ENCODE assay signal across 36 mouse cellular contexts in genomic region chr17:24349176-24349575, GRCm38 (mm10). TPM values are rescaled to one million over a fixed set of nuclear protein-coding genes. Genes with fewer than 3 reads are reported as not detected.
DNase-seq lines count a peak whose midpoint lies in the region; ATAC-seq lines count a peak whose summit lies in the region.
"Had no signal": no experiment of that assay in that cellular context is flagged by ENCODE, and none has a peak within 500 bp of the region (broad histone marks: within the 10 kb centered on the region; RNA-seq: fewer than 3 reads in every experiment).

No protein-coding gene starts in this region.

- peak; percentile 6 for DNase-seq in forebrain, embryonic 14.5 days (ENCODE audit: low spot score)
- DNase-seq in 416B (ENCODE audit: low read depth) (peak; percentile 91), NIH3T3 (ENCODE audit: low read depth) (peak; percentile 70)
- DNase-seq in natural killer cell, adult 2 months (ENCODE audit: low spot score in 2 of 2) = peak; percentile 16 to 44
- DNase-seq in frontal cortex, postnatal 14 days (ENCODE audit: low spot score in 2 of 2) = no peak
- DNase-seq in embryo, embryonic 11 days = no peak
- DNase-seq: adrenal gland, postnatal 25 days; B cell, adult 2 months; cerebellum, adult 18-20 months; cerebellum, postnatal 25 days; gastrocnemius, adult 2 months; gastrocnemius, postnatal 36 days; heart, adult 18-20 months; heart, postnatal 36 days; kidney, adult 8-10 months; kidney, postnatal 10 days; lung, adult 2 months; lung, postnatal 10 days; midbrain, embryonic 14.5 days; right cerebral cortex, adult 18-20 months; spleen, adult 18-20 months; thymus, postnatal 25 days had no signal

- H3K27me3 ChIP-seq in forebrain, embryonic 14.5 days (replicated peaks; ENCODE audit: control insufficient read depth, insufficient read depth, low read length) = peaks cover 2% of the 10 kb centered on the region; the same call in 1 of the 2 replicates
- H3K27me3 ChIP-seq in forebrain, embryonic 16.5 days (replicated peaks; ENCODE audit: control insufficient read depth, insufficient read depth, low read length) = 0 out of 2 replicates have a peak, but pooled peaks cover 4% of the 10 kb centered on the region
- H3K27me3 ChIP-seq: neural tube, embryonic 15.5 days had no signal

- no peak overlapping the region for H3K4me3 ChIP-seq in forebrain, embryonic 14.5 days (ENCODE audit: low read depth, low read length)
- H3K4me3 ChIP-seq in forebrain, embryonic 16.5 days (replicated peaks; ENCODE audit: low read length) = no peak overlapping the region
- H3K4me3 ChIP-seq: embryonic facial prominence, embryonic 13.5 days; erythroblast, embryonic 14.5 days; gastrocnemius, adult 2 months; hindbrain, embryonic 12.5 days; left cerebral cortex, adult 2 months; limb, embryonic 13.5 days; neural tube, embryonic 15.5 days had no signal

- H3K36me3 ChIP-seq in forebrain, embryonic 14.5 days (ENCODE audit: control insufficient read depth, insufficient read depth, low read length) = no peaks in the 10 kb centered on the region
- H3K36me3 ChIP-seq in forebrain, embryonic 16.5 days (ENCODE audit: control insufficient read depth, insufficient read depth) = no peaks in the 10 kb centered on the region
- H3K36me3 ChIP-seq: embryonic facial prominence, embryonic 13.5 days; hindbrain, embryonic 12.5 days; limb, embryonic 13.5 days; neural tube, embryonic 15.5 days had no signal

- no peak overlapping the region for H3K27ac ChIP-seq in forebrain, embryonic 14.5 days (ENCODE audit: low read depth, low read length)
- H3K27ac ChIP-seq in forebrain, embryonic 16.5 days (ENCODE audit: low read length) = no peak overlapping the region
- H3K27ac ChIP-seq: embryonic facial prominence, embryonic 13.5 days; gastrocnemius, adult 2 months; hindbrain, embryonic 12.5 days; left cerebral cortex, adult 2 months; limb, embryonic 13.5 days; liver, embryonic 14.5 days; macrophage; neural tube, embryonic 15.5 days had no signal

- H3K4me1 ChIP-seq in forebrain, embryonic 14.5 days (ENCODE audit: control insufficient read depth, insufficient read depth, low read length) = peaks cover 8% of the 10 kb centered on the region; the same call in 1 of the 2 replicates
- peaks cover 23% of the 10 kb centered on the region for H3K4me1 ChIP-seq in forebrain, embryonic 16.5 days (replicated peaks; ENCODE audit: control insufficient read depth, insufficient read depth, low read length)

- no peak overlapping the region for H3K4me2 ChIP-seq in forebrain, embryonic 14.5 days (ENCODE audit: low read length)
- H3K4me2 ChIP-seq in forebrain, embryonic 16.5 days (ENCODE audit: low read length) = no peak overlapping the region
- H3K4me2 ChIP-seq: embryonic facial prominence, embryonic 13.5 days; heart, embryonic 11.5 days; hindbrain, embryonic 12.5 days; limb, embryonic 13.5 days; neural tube, embryonic 15.5 days had no signal

- H3K9me3 ChIP-seq in forebrain, embryonic 14.5 days (replicated peaks; ENCODE audit: control insufficient read depth, low read length) = no peaks in the 10 kb centered on the region
- no peaks in the 10 kb centered on the region for H3K9me3 ChIP-seq in forebrain, embryonic 16.5 days (ENCODE audit: control insufficient read depth, low read length)
- H3K9me3 ChIP-seq: embryonic facial prominence, embryonic 13.5 days; hindbrain, embryonic 12.5 days; limb, embryonic 13.5 days; neural tube, embryonic 15.5 days had no signal

- 77% methylated on average over 2 of the region's 2 CpGs for WGBS in forebrain, embryonic 14.5 days
- WGBS in forebrain, embryonic 16.5 days = 67% methylated on average over 2 of the region's 2 CpGs

- H3K9ac ChIP-seq in forebrain, embryonic 14.5 days (ENCODE audit: low read length) = no peak overlapping the region
- H3K9ac ChIP-seq in forebrain, embryonic 16.5 days (replicated peaks; ENCODE audit: low read depth, low read length) = no peak overlapping the region
- H3K9ac ChIP-seq: embryonic facial prominence, embryonic 13.5 days; hindbrain, embryonic 12.5 days; limb, embryonic 13.5 days; liver, embryonic 14.5 days; neural tube, embryonic 15.5 days had no signal

- ATAC-seq in forebrain, embryonic 14.5 days = no peak
- ATAC-seq in forebrain, embryonic 16.5 days = no peak
- ATAC-seq: intestine, embryonic 16.5 days had no signal

RNA-seq across cellular contexts. Expression of gene Abca17, which starts 1.7 kb away (rescaled TPM):
- 0.13 and 0.31 TPM in 2 replicates for polyA plus RNA-seq in forebrain, embryonic 14.5 days (2014; fragmentation: Nextera tagmentation; extraction: Ambion mirVana)
- polyA plus RNA-seq in forebrain, embryonic 16.5 days (2015; fragmentation: Nextera tagmentation; extraction: Ambion mirVana) = 0.47 and 0.97 TPM in 2 replicates
- polyA plus RNA-seq: embryonic facial prominence, embryonic 13.5 days; erythroblast, embryonic 14.5 days; forebrain, embryonic 11.5 days; heart, embryonic 16.5 days; intestine, embryonic 16.5 days; limb, embryonic 13.5 days; stomach, embryonic 16.5 days had no signal

RNA-seq across cellular contexts. Expression of gene Abca3, which starts 2.6 kb away (rescaled TPM):
- polyA plus RNA-seq in forebrain, embryonic 14.5 days (2014; fragmentation: Nextera tagmentation; extraction: Ambion mirVana) = 14.5 and 21.3 TPM in 2 replicates
- polyA plus RNA-seq in forebrain, embryonic 16.5 days (2015; fragmentation: Nextera tagmentation; extraction: Ambion mirVana) = 23.9 and 29.6 TPM in 2 replicates

Comparison
In these comparisons a context has a peak if more than half of its experiments do, and no peak if none do; other contexts are left out.
1. DNase-seq: peak in forebrain, embryonic 14.5 days (single experiment), 416B (single experiment), NIH3T3 (single experiment) and natural killer cell, adult 2 months (2 of 2); none in frontal cortex, postnatal 14 days (0 of 2) and embryo, embryonic 11 days (single experiment).